Mouse (Mus musculus) thymus, postnatal 25 days (tissue): ENCODE results near the gene Fam163b.

Experiments
- DNase-seq: peaks from one replicate; pipeline ENCODE4 v3.0.0; 2022

Gene Fam163b

GRCm38 (mm10) chr2:27141950-27142693 is at the start of gene Fam163b:
Fam163b (minus strand) TSS chr2:27142491.
- DNase-seq: peak; percentile 66

- no peak for DNase-seq
These were observed 47.7 kb upstream of the Fam163b start for GRCm38 (mm10) chr2:27189994-27190393.

GRCm38 (mm10) chr2:27187531-27187930 is 45.2 kb upstream of the Fam163b start:
- DNase-seq: no peak

- DNase-seq: no peak
These were observed 41.4 kb upstream of the Fam163b start for GRCm38 (mm10) chr2:27183734-27184133.

DNA sequence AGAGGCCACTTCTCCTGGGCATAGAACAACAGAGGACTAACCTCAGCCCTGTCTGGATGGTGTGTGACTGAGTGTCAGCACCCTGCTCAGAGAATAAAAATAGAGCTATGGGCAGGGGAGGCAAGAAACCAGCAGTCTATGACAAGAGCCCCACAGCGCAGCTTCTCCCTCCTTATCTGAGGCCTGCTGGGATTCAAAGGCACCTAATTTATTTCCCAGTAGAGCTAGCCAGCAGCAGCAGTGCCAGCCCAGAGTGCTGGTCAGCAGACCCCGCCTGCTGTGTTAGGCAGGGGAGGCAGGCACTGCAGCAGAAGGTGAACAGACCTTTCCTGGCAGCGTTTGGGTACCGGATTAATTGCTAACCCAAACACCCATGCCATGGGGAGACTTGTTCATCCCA is 39.6 kb upstream of the Fam163b start:
- no peak for DNase-seq

- DNase-seq: no peak
These were observed 36.8 kb upstream of the Fam163b start for GRCm38 (mm10) chr2:27179101-27179500.

GRCm38 (mm10) chr2:27175696-27176267 is 33.5 kb upstream of the Fam163b start:
- DNase-seq: peak; percentile 67

GRCm38 (mm10) chr2:27174242-27174641 is 32.0 kb upstream of the Fam163b start:
- no peak for DNase-seq

DNA sequence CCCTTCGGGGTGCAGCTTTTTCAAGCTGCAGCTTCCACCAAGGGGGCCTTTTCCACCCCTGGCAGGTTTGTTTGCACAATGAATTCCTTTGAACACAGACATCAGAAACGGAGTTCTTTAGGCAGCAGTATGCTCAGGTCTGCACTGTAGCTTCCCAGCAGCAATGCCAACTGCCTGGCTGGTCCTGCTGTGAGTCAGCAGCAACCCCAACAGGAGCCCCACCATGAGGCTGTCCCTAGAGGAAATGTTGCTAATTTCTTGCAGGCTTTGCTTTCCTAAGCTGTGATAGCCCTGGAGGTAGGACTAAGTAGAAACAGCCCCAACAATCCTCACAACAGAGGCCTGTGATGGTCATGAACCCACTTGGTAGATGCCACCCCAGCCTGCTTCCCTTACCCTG is 24.7 kb upstream of the Fam163b start:
- DNase-seq: no peak

- peak; percentile 38 for DNase-seq
These were observed 23.8 kb upstream of the Fam163b start for GRCm38 (mm10) chr2:27166074-27166473.

GRCm38 (mm10) chr2:27164796-27165590 is 22.7 kb upstream of the Fam163b start, which contains the start of gene Dbh:
Dbh (plus strand) TSS chr2:27165233.
- DNase-seq: no peak

- no peak for DNase-seq
These were observed 21.6 kb upstream of the Fam163b start for GRCm38 (mm10) chr2:27163851-27164250.

DNA sequence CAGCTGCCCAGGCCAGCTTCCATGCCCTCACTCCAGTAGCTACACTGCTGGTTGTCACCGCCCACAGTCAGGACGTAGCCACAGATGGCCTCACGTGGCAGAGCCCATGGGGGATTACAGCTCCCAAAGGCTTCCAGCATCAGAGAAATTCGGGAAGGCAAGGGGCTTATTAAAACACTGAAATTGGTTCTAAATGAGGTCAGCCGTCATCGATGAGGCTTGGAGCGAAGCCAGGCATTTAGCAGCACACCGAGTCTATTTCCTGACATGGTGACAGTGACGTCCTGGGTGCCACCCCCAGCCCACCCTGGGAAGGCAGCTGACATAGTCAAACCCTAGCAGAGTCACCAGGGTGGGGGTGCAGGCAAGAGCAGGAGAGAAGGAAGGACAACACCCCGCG is 20.4 kb upstream of the Fam163b start:
- no peak for DNase-seq

DNA sequence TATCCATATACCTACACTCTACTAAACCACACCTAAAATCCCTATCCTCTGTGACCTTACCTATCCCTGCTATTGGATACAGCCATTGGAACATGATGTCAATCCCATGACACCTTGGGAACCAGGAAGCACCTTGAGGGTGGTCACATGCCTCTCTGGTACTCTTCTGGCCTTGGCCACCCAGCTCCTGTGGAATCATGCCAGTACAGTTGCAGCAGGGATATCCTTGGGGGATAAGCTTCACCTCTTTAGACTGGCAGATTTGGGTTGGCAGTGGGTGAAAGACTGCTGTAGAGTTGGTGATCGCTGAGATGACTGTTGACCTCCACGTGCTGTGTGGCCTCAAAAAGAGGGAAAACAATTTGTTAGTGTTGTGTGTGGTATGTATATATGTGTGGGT is 19.2 kb upstream of the Fam163b start:
- no peak for DNase-seq

GRCm38 (mm10) chr2:27156596-27156995 is 14.3 kb upstream of the Fam163b start:
- no peak for DNase-seq

DNA sequence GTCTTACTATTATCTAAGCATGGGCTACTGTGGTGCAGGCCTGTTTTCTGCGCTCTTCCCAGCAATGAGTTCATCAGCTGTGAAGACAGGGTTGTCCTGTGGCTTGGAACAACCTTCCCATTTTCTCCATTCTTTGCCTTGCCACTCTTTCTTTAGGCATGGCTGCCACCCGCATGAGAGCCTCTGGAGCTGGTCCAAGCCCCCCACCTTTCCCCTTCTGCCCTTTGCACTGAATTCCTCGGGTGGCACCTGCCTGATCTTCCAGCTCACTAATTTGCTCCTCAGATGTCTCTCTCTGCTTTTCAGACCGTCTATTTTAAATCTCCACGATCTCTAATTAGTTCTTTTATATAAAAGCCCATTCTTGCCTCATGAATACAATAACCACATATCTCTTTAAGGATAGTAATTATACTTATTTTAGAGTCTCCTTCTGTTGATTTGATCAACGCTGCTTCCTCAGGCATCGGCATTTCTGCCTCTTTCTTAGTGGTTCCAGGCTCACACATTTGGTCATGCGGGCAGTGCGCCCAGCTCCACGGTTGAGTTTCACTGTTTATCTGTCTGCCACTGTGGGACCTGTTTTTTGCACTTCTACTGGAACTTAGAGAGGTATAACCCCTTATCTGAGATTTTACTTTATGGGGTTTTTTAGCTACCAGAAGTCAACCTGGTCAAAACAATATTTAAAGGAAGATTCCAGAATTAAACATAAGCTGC is 12.3 kb upstream of the Fam163b start:
- no peak for DNase-seq

DNA sequence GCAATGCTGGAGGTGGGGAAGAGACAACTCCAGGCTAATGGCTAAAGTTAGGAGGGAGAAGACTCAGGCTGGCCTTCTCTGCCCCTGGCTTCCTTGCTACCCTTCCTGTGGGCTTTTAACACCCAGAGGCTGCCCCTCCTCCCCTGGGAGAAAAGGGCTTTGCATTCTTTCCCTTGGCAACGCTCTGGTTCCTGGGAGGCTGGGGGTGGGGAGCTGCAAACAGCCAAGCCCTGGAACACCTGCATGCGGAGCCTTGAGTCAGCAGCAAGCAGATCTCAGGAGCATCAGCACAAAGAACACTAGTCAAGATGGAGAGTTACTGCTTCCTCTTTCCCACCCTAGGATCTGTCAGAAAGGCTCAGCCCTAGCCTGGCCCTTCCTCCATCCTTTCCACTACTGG is 7.2 kb upstream of the Fam163b start:
- DNase-seq: no peak

- DNase-seq: no peak
These were observed 4.5 kb upstream of the Fam163b start for GRCm38 (mm10) chr2:27146840-27147239.

- DNase-seq: no peak
These were observed 2.7 kb upstream of the Fam163b start for GRCm38 (mm10) chr2:27144957-27145356.

DNA sequence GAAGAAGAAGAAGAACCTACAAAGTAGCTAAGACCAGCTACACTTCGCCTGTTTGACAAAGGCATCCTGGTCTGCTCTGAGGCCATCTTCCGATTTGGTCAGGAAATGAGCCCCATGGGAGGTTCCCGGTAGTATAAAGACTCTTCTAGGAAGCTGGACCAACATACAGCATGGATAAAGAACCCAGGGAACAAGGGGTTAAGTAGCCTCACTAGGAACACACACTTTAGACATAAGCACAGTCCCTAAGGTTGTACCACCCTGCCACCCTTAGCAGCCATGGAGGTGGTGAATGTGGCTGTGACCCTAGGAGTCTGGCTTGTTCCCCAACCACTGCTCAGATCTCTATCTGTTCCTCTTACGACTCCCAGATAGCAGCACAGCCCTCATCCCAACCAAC is 3.9 kb downstream of the Fam163b start:
- DNase-seq: no peak

DNA sequence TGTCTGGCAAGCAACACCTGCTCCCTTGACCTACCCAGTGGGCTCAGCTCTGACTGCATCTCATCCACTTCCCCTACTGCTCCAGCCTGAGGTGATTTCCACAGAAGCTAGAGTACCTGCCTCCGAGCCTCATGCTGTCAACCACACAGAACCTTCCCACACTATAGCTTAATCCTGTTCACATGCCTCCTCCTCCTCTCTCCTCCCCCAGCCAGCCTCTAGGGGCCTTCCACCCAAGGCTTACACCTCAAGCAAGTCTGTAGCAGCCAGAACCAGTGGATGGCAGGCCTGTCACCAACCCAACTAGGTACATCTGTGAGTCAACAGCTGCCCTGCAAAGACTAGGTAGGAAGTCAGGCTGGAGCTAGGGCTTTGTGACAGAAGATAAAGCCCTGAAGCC is 5.5 kb downstream of the Fam163b start:
- no peak for DNase-seq

DNA sequence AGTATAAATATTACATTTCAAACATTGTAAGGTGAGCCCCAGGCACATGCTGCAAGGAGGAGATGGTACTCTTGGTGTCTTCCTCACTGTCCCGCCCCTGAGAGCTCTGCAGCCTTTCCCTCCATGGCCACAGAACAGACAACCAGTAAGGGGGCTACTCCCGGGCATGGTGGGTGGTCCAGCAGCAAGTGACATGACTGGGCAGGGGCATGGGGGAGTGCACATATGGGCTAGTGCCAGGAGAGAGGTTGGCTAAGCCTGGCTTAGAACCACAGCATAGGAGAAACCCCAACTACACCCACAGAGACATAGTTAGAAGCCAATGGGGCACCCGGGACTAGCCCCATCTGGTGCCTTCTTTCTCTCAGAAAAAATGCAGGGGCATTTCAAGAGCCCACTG is 6.0 kb downstream of the Fam163b start:
- DNase-seq: no peak

DNA sequence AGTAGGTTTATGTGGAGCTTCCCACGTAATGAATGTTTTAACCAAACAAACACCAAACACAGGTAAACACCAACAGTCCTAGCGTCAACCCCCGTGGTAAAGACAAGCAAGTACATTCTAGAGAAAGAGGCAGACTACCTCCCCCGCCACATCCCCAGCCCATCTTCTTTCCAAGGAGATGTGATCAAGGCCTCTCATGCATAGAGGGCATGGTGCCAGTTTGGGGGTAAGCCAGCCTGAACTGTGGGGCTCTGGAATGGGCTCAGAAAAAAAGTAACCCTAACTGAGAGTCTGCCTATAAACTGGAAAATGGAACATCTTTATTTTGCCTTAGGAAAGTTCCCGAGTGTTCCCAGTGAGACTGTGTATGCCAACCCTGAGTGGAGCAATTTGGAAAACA is 6.4 kb downstream of the Fam163b start:
- DNase-seq: no peak
